Mouse (Mus musculus) ES-Bruce4 (cell line): Measurements from ENCODE around the gene Svs4. TPM values are rescaled to one million over a fixed set of nuclear protein-coding genes. Genes with fewer than 3 reads are reported as not detected.
"Not testable (repeated sequence)": the region's sequence is repeated elsewhere in the genome, so short reads cannot be mapped to it uniquely, and the experiment has no call there.

Experiments used
- H3K27ac ChIP-seq: 2 replicates; pipeline ENCODE4 v1.5.1; 2012; ENCODE audit warnings: low read length, inconsistent platforms; ENCODE audit not compliant: insufficient read depth
- H3K27me3 ChIP-seq: 2 replicates; pipeline ENCODE4 v1.6.1; 2012; ENCODE audit warnings: mild to moderate bottlenecking, low read length, inconsistent platforms; ENCODE audit not compliant: control insufficient read depth, poor library complexity, insufficient read depth, severe bottlenecking
- H3K36me3 ChIP-seq: 2 replicates; pipeline ENCODE4 v1.6.1; 2012; ENCODE audit warnings: inconsistent platforms, mild to moderate bottlenecking, low read length, moderate library complexity; ENCODE audit not compliant: control insufficient read depth, poor library complexity, insufficient read depth, severe bottlenecking
- H3K4me1 ChIP-seq: one replicate; pipeline ENCODE4 v1.8.1; 2011; ENCODE audit warnings: low read length; ENCODE audit not compliant: control insufficient read depth, insufficient read depth
- H3K4me3 ChIP-seq: 2 replicates; pipeline ENCODE4 v1.5.1; 2011; ENCODE audit warnings: low read depth, mild to moderate bottlenecking, low read length
- H3K9ac ChIP-seq: 2 replicates; pipeline ENCODE4 v1.6.1; 2012; ENCODE audit warnings: low read depth, mild to moderate bottlenecking, inconsistent platforms; ENCODE audit not compliant: poor library complexity, severe bottlenecking
- H3K9me3 ChIP-seq: replicated peaks from 2 replicates; pipeline ENCODE4 v1.6.1; 2012; ENCODE audit warnings: mild to moderate bottlenecking, low read length, inconsistent platforms; ENCODE audit not compliant: control insufficient read depth, poor library complexity, insufficient read depth, severe bottlenecking
- CTCF ChIP-seq: IDR thresholded peaks from one replicate; pipeline ENCODE4 v1.8.1; 2011; ENCODE audit warnings: low read depth, low read length
- EP300 ChIP-seq: IDR thresholded peaks from 2 replicates; pipeline ENCODE4 v1.6.1; 2011; ENCODE audit warnings: low read depth, low read length; ENCODE audit not compliant: insufficient read depth
- POLR2A ChIP-seq: IDR thresholded peaks from one replicate; pipeline ENCODE4 v1.8.1; 2011; ENCODE audit warnings: low read length; ENCODE audit not compliant: insufficient read depth
- polyA plus RNA-seq: library from polyadenylated mRNA; stranded (reverse); fragments of >200 nt; gene quantifications from 2 replicates; pipeline ENCODE4 v1.2.4, GENCODE M21; 2011; ENCODE audit warnings: low read depth; ENCODE audit not compliant: missing spikeins, insufficient read depth, insufficient read length

Gene Svs4
- polyA plus RNA-seq = not detected in 2 replicates

GRCm38 (mm10) chr2:164278359-164278758, at the start of gene Svs4:
Svs4 (minus strand) TSS chr2:164278459.
- no peaks in the 10 kb centered on the region for H3K4me1 ChIP-seq
- TF ChIP-seq CTCF (no peak), POLR2A (no peak), EP300 (no peak)
- no peak within 1 kb of the TSS for H3K9ac ChIP-seq
- no peak within 1 kb of the TSS for H3K27ac ChIP-seq
- H3K27me3 ChIP-seq = no peaks in the 10 kb centered on the region
- H3K9me3 ChIP-seq = no peaks in the 10 kb centered on the region
- no peaks in the 10 kb centered on the region for H3K36me3 ChIP-seq
- no peak within 1 kb of the TSS for H3K4me3 ChIP-seq

- no peak overlapping the region for H3K27ac ChIP-seq
- no peaks in the 10 kb centered on the region for H3K36me3 ChIP-seq
- H3K9ac ChIP-seq = no peak overlapping the region
- H3K9me3 ChIP-seq = no peaks in the 10 kb centered on the region
- peaks cover 1% of the 10 kb centered on the region; the same call in 1 of the 2 replicates for H3K27me3 ChIP-seq
- TF ChIP-seq CTCF (no peak), POLR2A (no peak), EP300 (no peak)
- no peaks in the 10 kb centered on the region for H3K4me1 ChIP-seq
- H3K4me3 ChIP-seq = no peak overlapping the region
Observed at GRCm38 (mm10) chr2:164320983-164321382, 42.7 kb upstream of the Svs4 start.

- not testable (repeated sequence) for H3K27me3 ChIP-seq, H3K9me3 ChIP-seq, H3K27ac ChIP-seq, H3K9ac ChIP-seq, H3K4me1 ChIP-seq, H3K36me3 ChIP-seq, H3K4me3 ChIP-seq
Observed at GRCm38 (mm10) chr2:164316451-164316850, 38.2 kb upstream of the Svs4 start, which contains the start of gene Svs6. Svs6 (plus strand) TSS chr2:164316751.

GRCm38 (mm10) chr2:164315460-164315859, 37.2 kb upstream of the Svs4 start:
- H3K9ac ChIP-seq, H3K4me3 ChIP-seq, H3K9me3 ChIP-seq, H3K36me3 ChIP-seq, H3K27ac ChIP-seq, H3K27me3 ChIP-seq, H3K4me1 ChIP-seq: not testable (repeated sequence)

- no peak overlapping the region for H3K4me3 ChIP-seq
- no peaks in the 10 kb centered on the region for H3K27me3 ChIP-seq
- no peaks in the 10 kb centered on the region for H3K36me3 ChIP-seq
- no peak overlapping the region for H3K9ac ChIP-seq
- no peaks in the 10 kb centered on the region for H3K9me3 ChIP-seq
- H3K27ac ChIP-seq = no peak overlapping the region
- TF ChIP-seq POLR2A (no peak), CTCF (no peak), EP300 (no peak)
- H3K4me1 ChIP-seq = no peaks in the 10 kb centered on the region
Observed at GRCm38 (mm10) chr2:164312599-164312998, 34.3 kb upstream of the Svs4 start.

- H3K36me3 ChIP-seq, H3K9me3 ChIP-seq, H3K4me1 ChIP-seq, H3K4me3 ChIP-seq, H3K27me3 ChIP-seq, H3K9ac ChIP-seq, H3K27ac ChIP-seq: not testable (repeated sequence)
Observed at GRCm38 (mm10) chr2:164288968-164289367, 10.7 kb upstream of the Svs4 start, which contains the start of gene Svs3a. Svs3a (plus strand) TSS chr2:164289268.

- H3K4me1 ChIP-seq, H3K4me3 ChIP-seq, H3K36me3 ChIP-seq, H3K9me3 ChIP-seq, H3K27ac ChIP-seq, H3K9ac ChIP-seq, H3K27me3 ChIP-seq: not testable (repeated sequence)
Observed at GRCm38 (mm10) chr2:164256540-164256939, 21.7 kb downstream of the Svs4 start, which contains the start of gene Svs3b. Svs3b (minus strand) TSS chr2:164256640.
